Mouse (Mus musculus): ENCODE results near the gene Ipo4. TPM values are rescaled to one million over a fixed set of nuclear protein-coding genes. Genes with fewer than 3 reads are reported as not detected.

Ipo4 gene
- polyA plus RNA-seq (2017; shearing (Covaris generic)) = 10 to 100 TPM; 31.1 to 45.2 TPM

DNA sequence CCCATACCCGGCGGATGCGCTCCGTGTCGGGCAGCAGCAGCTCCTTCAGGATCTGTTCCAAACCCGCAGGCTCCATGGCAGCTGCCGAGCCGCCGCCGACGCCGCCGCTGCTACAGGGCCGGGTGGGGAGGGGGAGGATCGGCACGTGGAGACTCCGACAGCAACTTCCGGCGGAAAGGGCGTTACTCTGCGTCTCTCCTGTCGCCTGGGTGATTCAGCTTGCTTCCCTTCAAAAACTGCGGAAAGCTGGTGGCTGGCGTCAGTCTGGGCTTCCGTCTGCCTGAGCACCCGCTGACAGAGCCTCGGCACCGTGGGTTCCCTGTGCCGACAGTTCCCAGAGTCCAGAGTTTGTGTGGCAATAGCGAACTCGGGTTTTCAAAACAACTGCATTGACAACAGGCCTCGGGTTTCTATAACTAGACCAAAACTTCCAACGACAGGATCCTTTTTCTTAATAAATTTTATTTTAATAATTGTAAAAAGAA lies at the start of gene Ipo4:
Ipo4 (minus strand) TSS at position 435 of the 485 bp plus-strand sequence.

DNA sequence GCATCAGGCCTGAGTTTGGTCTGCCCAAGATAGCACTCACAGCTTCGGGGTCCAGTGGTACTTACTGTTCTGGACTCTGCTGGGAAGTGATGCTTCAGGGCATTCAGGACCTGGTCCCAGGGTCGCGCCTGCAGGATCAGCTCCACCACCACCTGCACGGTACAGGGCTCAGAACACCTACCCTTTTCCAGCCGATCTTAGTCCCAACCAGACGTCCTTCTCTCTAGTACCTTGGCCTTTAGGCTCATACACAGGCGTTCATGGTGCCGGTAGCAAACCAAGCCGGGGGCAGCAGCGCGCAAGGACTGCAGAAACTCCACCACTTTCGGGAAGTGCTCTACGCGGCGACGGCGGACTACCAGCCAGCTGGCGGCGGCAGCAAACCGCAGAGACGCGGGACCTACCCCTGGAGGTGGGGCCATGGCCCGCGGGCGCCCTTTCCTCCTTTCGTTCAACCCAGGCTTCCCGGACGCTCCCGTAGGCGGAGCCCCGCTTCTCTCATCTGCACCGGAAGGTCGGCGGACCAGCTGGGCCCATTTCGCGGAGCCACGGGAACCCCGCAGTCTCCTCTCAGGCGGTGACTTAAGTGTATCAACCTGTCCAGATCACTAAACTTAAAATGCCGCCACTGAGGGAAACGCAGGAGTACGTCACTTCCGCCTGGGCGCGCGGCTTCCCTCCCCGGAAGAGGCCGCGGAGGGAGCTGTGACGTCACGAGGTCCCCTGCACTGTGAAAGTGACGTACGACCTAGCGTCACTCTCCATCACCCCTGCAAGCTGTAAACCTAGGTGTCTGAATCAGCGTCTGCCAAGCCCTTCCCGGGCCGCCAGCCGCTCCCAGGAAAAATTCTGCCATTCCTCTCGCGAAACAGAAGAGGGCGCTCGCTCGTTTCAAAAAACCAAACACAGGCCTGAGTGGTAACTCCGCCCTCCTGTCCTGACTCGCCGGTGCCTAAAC lies 45.7 kb upstream of the Ipo4 start, which contains the start of gene Tinf2:
Tinf2 (minus strand) TSS at position 661 of the 958 bp plus-strand sequence.

DNA sequence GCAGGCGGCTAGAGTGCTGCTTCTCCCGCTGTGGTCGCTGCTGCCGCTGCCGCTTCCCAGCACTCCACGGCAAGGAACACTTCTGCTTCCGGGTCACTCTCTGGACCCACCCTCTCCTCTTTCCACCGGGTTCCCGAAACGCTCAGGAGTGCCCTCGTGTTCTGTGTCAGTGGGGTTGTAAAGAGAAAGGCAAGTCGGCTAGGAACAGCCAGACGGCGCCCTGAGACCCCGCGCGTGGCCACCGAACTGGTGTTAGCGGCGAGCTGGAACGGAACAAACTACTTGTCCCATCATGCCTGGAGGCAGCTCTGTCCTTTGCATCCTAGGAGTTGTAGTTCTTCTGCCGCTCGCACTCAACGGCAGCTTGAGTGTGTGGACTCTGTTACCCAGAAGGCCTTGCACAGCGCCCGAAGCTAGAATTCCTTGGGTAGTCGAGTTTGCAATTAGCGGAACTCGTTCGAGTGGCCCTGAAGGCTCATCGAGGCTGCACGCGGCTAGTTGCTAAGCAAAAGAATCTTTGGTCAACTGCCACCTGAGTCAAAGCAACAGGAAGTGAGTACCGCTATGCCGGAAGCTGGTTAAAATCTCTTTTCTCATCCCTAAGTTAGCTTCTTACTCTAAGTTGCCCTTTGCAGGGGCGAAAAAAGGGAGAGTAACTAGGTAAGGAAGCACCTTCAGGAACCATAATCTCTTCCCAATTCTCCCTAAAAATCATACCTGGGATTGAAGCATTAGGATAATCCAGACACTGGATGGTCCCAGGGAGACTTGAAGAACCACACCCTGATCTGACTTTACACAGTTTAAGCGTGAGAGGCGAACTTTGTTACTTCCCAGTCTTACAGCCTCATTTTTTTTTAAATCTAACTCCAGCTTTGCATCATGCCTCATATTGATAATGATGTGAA lies 36.3 kb upstream of the Ipo4 start, which contains the start of the genes Gmpr2 and Nedd8:
Gmpr2 (plus strand) TSS at position 109 of the 908 bp plus-strand sequence.
Nedd8 (minus strand) TSS at position 292 of the 908 bp plus-strand sequence.

DNA sequence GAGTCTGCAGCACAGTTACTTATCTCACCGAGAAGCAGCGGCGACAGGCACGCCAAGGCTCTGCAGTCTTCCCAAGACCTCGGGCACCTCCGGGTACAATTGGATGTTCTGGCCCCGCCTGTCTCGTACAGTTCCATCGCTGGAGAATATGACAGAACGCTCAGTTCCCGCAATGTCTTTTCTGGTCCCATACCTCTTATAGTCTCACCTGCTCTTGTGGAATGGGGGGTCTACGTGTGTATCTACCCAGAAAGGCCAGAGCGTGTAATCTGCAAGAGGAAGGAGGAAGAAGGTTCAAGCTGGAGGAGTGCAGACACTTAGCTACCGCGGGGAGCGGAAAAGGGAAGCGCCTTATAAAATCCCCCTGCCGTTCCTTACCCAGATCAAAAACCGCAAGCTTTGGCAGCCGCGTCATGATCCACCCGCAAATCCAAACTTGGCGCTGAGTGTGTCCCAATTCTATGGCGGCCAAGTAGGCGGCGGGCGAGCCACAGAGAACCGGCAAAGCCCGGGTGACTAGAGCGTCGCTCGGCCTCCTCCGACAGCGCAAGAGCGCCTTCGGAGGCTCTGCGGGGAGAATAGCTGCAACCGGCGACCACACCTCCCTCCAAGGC lies 24.3 kb upstream of the Ipo4 start, which contains the start of gene Mdp1:
Mdp1 (minus strand) TSS at position 549 of the 614 bp plus-strand sequence.

DNA sequence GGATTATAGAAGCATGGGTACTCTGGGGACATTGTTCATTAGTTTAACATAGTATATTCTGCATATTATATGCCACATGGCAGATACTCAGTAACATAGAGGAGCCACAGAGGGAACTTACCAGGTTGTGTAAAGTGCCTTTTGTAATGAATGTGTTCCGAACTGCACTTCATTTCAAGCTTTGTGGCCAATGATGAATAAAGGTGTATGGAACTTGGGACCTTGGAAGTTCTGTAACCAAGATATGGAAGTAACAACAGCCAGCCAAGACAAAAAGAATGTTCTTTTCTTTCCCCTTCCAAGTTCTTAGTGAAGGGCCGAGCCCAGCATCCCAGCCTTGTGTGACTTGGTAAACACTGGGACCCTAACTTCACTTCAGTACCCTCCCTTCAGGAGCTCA lies 14.1 kb upstream of the Ipo4 start, which contains the start of gene Tssk4:
Tssk4 (plus strand) TSS at position 301 of the 400 bp plus-strand sequence.

DNA sequence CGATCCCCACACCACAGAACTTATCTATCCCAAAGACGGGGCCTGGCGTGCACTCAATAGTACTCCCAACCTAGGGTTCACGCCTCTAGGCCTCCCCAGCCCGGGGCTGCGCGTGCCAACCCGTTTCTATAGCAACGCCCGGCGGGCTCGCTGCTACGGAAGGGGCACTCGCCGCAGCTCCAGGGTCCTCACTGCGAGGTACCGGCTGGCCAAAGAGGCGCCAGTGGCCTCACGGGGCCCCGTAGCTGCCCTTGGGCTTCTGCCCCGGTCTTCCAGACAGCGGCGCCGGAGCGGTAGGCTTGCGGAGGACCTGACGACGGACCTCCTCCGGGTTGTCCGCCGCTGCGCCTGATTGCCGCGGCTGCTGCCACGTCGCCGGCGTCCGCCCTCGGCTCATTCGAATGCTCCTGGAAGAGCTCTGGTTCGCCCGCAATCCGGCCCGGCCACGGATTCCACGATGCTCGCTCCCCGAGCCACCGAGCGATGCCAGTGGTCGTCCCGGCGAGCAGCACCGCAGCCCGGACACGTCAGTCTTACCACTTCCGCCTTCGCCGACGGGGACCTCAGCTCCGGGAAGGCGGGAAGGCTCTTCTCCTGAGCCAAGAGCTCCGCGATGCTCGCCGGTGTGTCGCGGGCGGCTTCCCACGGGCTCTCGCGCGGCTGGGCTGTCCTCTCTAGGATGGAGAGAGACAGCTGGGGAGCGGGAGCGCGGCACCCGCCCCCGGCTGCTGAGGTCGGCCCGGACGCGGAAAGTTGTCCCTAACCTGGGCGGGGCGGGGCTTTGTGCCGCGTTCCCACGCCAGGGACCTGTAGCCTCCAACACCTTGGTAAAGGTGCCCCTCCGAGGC lies 7.5 kb upstream of the Ipo4 start, which contains the start of gene Tm9sf1:
Tm9sf1 (minus strand) TSS at position 747 of the 848 bp plus-strand sequence.

DNA sequence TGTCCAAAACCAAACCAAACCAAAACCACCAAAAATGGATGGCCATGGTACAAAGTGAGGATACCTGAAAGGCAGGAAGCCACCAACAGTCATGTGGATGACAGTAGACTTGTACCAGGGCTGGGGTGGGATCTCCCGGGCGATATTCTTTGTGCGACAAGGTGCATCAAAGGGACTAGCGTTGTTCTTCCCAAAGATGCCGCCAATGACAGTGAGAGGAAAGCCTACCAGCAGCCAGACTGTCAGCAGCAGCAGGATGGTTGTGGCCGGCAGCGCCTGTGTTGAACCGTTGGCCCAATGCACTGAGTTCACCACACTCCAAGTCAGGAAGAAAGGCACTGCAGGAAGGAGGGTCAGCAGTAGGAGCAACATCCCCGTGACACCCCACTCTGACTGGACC lies 2.0 kb upstream of the Ipo4 start, which contains the start of gene Gm49378:
Gm49378 (minus strand) TSS at position 101 of the 400 bp plus-strand sequence.

DNA sequence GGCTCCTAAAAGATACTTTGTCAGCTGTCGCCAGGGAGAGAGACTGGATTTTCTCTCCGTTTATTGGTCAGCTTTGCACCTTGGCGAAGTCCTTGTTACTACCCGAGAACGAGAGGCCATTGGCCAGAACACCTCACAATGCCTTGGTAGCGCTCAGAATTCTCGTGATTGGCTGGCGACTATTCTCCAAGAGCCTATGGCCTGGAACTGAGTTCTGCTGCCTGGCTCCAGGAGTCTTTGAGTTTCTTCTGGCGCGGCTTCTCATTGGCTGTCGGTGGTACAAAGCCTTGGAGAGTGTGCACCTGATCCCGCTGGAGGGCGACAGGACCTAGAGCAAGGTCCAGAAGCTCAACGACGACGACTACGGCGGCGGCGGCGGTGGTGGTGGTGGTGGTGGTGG lies 17.9 kb downstream of the Ipo4 start, which contains the start of gene Rec8:
Rec8 (plus strand) TSS at position 216 of the 400 bp plus-strand sequence.

DNA sequence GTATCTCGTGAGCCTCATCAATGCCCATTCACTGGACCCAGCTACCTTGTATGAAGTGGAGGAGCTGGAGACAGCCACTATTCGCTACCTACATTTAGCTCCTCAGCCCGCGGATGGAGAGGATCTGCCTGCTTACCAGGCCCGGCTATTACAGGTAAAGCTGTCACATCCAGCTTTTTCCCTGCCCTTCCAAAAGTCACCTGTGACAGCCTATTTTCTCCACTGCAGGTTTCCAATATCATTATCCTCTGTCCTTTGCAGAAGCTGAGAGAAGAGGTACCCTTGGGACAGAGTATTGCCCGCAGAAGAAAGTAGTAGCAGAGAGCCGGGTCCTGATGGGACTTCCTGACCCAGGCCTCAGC lies 32.5 kb downstream of the Ipo4 start, which contains the start of gene Irf9:
Irf9 (plus strand) TSS at position 301 of the 362 bp plus-strand sequence.

DNA sequence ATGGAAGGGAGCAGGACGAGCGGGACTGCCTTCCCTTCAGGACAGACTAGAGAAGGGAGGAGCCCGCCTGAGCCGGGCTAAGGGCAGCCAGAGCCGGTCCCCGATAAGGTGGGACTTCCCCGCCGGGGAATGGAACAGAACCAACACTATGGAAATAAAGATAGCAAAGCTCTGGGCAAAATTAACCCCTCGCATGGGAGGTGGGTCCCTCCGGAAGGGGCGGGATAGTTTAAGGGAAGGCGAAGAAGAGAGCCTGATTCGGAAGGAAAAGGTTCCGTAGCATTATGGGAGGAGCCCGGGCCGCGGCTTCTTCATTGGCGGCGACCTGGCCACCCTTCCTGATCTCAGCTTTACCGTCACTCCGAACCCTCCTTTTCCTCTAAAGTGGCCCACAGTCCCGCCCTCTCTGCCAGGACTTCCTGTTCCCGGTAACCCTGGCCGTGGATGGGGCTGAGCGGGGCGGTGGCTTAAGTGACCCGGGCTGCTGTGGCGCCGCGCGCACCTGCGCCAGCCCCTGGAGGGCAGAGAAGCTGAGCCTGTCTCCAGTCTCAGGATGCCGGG lies 44.3 kb downstream of the Ipo4 start, which contains the start of gene Rnf31:
Rnf31 (plus strand) TSS at position 378 of the 561 bp plus-strand sequence.

DNA sequence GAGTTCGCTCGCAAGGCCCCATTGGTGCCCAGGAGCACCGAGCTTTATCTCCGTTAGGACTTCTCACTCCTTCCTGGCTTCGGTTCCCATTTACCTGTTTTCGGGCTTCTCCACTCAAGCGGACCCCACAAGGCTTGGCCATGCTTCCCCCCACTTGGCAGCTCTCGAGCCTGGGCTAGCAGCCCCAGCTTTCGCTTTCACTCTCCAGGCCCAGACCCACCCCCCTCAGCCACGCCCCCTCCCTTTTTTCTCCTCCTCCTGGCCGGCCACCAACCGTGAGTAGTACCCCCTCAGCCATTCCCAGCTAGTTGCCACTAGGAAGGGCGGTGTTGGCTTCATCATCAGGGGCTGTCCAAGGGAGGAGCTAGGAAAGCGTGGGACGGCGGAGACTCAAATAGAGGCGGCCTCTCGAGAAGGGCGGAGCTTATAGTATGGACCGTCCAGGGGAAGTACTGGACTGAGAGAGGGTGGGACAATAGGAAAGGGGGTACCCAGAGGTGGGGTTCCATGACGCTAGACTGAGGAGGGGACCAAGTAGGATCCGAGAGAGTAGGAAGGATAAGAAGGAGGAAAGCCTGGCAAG lies 44.9 kb downstream of the Ipo4 start, which contains the start of gene Psme2:
Psme2 (minus strand) TSS at position 366 of the 583 bp plus-strand sequence.

DNA sequence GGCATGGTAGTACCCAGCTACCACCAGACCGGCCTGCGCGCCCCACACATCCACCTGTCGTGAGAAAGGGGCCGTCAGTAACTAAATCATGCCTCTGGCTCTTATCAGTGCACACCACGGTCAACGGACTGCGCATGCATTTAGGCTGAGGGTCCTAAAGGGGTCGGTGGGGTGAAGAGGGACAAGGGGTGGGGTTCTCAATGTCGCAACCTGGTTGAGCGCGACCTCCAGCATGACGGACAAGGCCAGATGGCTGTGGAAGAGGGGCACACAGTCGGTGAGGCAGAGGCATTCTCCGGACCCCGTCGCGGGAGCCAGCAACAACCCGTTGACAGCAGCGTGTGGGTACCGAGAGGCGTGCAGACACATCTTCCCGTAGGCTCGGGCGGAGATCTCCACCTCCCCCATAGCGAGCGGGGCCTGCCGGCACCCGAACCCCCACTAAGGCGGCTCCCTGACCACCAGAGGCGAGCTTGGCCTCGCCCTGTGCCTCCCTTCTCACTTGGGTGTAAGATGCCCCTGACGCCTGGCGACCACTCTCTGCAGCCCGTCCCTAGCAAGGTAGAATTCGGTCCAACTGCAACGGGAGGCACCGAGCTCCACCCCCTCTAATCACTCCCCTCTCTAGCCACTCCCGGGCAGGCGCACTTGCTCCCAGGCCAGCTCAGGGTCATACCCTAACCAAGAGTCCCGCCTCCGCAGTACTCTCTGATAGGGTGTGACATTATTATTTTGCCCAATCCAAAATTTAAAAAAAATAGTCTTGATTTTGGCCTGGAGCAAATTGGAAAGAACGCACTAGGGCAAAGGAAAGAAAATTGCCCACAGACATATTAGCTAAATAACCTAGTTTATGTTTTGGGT lies 50.8 kb downstream of the Ipo4 start, which contains the start of gene Emc9:
Emc9 (minus strand) TSS at position 601 of the 864 bp plus-strand sequence.

DNA sequence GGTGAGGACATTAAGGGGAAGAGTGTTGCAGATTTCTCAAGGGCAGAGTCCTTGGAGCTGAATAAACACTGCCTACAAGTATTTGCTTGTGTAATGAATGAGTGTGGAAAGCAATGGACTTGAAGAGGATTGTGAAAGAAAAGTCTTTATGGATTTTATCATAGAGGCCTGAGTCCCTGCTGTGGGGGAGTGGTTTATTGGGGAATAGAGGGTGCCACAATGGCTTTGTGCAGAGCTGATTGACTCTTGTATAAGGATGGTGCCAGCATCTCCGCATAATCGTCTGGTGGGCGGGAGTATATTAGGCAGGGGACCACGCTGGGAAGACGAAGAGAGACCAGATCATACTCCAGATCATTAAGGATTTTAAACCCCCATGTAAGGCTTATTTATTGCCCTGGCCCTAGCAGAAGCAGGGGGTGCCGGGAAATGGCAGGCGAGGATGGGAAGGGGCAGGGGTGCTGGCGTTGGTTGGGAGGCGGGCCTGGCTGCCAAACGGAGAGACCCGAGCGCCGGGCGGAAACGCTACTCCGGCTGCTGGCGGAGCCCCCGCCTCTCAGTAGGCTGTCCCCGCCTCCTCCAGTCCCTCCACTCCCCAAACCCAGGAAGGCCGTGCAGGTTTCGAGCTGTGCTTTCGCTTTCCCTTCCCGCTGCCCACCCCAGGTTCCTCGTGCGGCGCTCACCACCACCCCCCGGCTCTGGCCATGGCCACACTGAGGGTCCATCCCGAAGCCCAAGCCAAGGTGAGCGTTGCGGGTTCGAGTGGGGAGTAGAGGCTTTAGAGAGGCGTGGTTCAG lies 57.7 kb downstream of the Ipo4 start, which contains the start of gene Psme1:
Psme1 (plus strand) TSS at position 253 of the 797 bp plus-strand sequence.

Measured in activated CD4-positive, CD25-positive, alpha-beta regulatory T cell (primary cell).